Mouse (Mus musculus) frontal cortex, postnatal 36 days (tissue): Measurements from ENCODE around the gene Bex3.
"Not testable (repeated sequence)": the region's sequence is repeated elsewhere in the genome, so short reads cannot be mapped to it uniquely, and the experiment has no call there.

Experiments used
- DNase-seq, 2 experiments: peaks; one replicate each; pipeline ENCODE4 v3.0.0; 2022; ENCODE audit warnings: low spot score in 2 of 2

The Bex3 gene

DNA sequence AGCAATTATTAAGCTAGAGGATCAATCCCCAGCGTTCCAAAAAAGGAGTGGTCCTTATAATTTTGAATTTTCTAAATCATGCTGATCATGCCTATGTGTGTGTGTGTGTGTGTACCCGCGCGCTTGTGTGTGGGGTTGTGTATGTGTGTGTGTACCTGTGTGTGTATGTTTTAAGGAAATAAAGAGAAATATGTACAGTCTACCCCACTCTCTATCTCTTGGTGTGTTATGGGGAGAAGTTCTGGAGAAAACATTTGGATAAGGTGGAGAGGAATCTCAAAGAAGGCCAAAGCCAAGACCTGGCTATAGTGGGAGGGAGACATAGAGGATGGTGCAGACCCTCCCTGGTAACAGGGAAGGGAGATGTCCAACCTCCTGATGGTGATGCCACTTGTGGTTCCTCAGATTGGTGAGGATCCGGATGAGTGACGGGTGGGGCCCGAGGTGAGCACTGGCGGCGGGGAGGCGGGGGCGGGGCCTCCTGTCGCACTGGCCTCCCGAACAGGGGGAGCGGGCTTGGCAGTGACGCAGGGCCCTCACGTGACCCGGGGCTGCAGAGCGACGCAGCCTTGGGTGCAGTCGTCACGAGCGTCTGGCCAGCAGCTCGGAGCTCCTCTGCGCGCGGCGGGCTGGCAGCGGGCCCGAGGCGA is at the start of gene Bex3:
Gene Bex3, plus strand, starts transcription at position 511 of the 650 bp plus-strand sequence.
- peak; percentile 22 to 45 for DNase-seq

DNA sequence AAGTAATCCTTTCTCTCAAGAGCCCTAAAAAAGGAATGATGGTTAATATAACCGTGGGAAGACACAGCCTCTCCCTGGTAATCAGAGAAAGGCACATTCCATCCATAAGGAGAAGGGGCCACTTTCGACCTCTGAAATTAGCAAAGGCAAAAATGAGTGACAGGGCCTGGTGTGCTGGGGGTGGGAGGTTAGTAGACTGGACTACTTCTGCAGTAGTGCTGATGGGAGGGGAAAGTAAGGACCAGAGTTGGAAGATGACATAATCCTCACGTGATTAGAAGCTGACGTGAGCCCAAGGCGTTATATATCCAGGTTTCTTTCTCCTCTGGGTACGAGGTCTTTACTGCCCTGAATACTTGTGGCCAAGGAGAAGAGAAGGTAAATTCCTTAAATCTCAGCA is 46.3 kb upstream of the Bex3 start:
- DNase-seq, result no peak

DNA sequence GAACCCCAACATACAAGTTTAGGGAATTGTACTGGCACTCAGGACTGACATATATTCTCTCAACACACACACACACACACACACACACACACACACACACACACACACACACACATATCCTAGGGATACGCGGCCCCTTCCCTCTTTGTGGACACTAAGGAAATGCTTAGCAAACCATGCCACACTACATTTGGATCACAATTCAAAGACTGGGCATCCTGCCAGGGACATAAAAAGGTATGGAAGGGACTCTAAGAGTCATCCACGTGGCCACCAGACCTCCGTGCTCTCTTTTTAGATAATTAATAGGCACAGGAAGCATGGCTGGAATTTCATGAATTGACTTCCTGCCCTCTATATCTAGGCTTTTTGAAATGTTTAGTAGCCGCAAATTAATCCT is 42.3 kb upstream of the Bex3 start:
- DNase-seq, result no peak

DNA sequence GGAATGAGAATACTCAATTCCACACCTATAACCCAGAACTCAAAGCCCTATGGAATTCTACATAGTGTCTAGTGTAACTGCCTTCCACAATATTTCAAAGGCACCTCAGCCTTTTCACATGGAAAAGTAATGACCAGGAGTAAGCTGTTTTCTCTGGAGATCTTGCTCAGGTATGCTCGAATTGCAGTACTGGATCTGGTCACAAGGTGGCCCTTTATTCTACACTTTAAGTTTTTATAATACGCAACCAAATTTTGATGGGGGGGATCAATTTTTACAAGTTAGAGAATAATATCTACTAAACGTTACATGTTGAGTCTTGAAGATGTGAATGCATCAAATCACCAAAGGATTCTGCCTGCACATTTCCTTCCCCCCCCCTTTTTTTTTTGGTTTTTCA is 31.9 kb upstream of the Bex3 start:
- DNase-seq, result peak; percentile 7 to 48

DNA sequence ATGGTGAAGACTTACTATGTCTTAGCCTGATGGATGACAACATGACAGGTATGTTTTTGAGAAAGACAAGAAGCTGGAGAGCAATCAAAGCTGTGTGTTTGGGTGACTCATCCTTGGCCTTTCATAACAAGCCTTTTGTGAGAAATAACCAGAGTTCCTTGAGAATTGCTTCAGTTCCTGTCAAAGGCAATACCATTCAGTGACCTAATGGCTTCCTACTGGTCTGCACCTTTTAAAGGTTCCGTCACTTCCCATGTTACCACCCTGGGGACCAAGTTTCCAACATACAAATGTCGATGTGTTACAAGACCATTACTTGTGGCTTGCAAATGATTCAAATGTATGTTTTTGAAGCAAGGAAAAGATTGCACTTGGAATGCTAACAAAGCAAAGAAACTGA is 26.9 kb upstream of the Bex3 start:
- DNase-seq, result no peak

DNA sequence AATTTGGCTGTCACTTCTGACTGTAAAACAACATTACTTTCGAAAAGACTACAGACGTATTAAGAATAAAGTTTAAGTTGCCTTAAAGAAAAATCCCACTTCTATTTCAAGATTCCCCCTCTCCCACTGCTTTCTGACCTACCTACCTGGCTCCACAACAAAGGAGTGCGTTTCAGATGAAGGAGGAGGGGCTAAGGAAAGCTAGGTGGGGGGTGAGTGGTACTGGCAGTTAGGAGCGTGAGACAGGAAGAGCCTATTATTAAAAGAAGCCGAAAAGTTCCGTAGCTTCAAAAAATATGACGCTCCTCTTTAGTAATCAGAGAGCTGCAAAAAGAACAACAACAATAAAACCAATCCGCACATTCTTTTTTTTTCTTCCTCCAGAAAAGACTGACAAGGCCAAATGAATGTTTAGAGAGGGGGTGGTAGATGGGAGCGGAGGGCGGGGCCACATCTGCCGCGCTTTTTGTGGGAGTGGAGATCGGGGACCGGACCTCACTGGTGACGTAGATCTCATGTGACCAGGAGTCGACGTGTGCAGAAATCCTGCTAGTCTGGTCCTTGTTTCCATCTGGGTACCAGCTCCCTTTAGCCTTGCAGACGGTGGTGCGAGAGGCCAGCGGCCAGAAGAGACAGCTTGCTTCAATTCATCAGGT is 25.4 kb upstream of the Bex3 start, which contains the start of gene Tceal9:
Gene Tceal9, plus strand, starts transcription at position 506 of the 656 bp plus-strand sequence.
- peak; percentile 51 to 70 for DNase-seq

DNA sequence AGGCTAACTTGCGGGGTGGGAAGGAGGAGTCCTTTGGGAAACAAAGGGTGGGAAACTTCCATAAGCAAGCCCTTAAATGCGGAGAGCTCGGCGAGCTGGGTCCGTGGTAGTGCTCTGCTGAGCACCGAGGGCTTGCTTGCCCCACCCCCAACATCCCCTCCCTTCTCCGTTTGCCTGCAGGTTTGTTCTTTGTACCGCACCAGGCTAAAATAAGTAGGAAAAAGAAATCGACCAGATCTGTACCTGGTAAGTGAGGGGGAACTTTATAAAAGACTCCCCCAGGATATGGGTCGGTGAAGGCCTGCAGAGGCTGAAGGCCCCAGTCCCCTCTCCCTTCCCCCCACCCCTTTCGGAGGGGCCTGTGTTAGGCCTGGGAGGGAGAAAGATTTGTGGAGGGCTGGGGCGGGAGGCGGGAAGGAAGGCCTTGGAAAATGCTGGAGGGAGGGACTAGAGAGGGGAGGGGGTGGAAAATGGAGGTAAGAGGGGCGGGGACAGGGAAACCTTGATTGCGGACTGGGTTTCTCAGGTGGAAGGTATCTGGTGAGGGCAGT is 24.5 kb upstream of the Bex3 start:
- peak in 1 of 2 experiments; percentile 1 for DNase-seq

DNA sequence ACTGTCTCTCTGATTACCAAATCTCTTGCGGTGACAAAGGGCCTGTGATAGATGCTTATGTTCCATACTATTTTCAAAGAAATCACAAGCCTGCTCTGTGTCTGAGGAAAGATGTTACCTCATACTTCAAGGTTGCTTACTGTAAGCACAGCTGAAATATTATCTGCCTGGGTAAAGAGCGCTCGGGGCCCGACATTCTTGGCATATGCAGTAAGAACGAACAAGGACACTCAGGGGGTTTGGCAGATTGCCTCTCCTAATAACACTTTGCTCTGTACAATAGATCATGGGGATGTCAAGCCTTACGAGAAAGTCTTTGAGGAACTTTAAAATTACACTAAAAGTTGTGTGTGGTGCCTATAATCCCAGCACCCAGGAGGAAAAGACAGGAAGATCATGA is 21.2 kb upstream of the Bex3 start:
- no peak for DNase-seq

DNA sequence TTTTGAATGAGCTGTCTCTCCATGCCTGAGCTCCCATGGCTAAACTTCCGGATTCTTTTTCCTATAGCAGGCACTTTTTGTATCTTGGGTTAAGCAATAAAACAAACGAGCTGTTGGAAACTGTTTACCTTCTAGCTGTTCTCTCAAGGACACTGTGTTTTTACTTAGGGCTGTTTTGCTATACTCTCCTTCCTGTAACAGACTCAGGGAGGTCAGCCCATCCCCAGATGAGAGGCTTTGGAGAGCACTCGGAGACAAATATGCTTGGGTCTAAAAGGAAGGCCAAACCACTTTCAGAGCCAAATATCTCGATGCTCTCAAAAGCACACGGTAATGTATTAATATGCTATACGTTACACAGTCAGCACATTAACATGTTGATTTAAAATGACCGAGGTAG is 20.4 kb upstream of the Bex3 start:
- DNase-seq, result no peak

DNA sequence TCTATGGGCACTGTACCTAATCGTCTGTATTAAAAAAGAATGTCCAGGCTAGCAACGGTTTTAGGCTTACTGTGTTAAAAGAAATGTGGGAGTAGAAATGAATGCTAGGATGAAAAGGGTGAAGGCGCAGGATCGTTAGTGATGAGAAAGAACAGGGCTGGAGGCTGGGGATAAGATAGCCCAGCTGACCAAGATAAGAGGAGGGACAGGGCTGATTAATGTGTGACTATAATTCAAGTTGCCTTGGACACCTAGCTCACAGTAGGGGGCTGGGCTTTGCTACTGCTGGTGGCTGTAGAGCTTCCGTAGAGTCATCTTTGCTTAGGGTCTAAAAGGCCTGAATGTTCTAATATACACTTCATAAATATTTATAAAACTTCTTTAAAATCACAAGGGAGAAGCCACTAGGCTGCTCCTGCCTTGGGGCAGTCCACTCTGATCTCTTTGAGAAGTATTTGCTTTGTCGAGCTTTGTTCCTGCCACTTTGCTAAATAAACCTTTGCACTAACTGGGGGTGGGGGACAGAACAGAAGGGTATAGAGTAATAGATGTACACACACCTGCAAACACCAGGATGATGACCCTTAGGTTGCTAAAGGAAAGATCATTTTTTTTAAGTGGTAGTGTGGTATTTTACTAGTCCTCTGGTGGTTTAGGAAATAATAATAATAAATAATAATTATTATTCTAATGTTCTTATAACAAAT is 17.9 kb upstream of the Bex3 start:
- DNase-seq, result no peak

DNA sequence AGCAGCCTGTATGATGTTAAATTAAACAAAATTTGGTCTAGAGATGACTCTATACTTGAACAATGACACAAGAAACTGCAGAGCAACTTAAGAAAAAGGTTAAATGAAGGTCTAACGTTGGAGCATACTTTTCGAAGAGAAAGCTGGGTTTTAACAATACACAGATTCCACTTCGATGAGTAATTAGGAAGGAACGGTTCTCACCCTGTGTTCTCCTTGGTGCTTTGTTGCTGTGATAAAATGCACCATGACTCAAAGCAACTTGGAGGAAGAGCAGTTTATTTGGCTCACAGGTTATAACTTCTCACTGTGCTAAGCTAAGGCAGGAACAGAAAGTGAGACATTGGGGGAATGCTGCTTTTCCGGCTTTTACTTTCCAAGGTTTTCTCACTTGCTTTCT is 2.3 kb upstream of the Bex3 start:
- DNase-seq, result no peak

DNA sequence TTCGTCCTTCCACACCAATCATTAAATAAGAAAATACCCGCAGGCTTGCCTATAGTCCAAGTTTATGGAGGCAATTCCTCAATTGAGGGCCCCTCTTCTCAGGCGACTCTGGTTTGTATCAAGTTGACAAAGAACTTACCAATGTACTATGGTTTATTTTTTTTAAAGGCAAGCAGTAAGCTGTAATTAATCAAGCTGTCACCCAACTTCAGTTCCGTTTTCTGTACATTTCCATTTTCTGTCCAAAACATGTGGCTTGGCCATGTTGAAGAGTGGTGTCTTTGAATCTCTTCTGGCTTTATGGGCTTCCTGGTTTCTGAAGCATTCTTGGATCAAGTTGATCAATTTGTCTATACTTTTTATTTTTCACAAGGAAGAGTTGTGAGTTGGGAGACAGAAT is 1.9 kb upstream of the Bex3 start:
- no peak for DNase-seq

DNA sequence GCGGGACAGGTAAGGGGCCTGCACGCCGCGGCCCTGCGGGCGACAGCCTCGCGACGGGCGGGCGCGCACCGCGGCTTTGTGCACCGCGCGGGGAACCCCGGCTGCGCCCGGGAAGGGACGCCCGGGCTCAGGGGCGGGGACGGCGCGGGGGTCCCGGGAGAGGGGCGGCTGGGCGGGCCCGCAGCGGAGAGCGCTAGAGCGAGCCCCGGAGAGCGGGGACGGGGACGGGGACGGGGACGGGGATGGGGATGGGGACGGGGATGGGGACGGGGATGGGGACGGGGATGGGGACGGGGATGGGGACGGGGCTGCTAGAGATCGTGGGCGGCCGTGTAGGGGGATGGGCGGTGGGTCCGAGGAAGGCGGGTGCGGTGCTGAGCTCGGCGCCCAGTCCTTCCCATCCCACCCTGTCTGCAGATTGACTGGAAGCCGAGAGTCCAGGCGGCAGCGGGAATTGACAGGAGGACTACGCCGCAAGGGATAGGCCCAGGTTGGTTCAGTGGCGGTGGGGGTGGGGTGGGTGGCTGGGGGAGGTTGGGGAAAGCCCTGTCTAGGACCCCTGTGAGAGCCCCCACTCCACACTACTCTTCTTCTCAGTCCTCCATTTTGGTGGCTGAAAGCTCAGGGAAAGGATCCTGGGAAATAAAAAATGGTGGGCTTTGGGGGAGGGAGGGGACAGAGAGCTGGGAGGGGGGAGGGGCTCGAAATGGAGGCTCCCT is 499 bp downstream of the Bex3 start:
- DNase-seq, result not testable (repeated sequence)

DNA sequence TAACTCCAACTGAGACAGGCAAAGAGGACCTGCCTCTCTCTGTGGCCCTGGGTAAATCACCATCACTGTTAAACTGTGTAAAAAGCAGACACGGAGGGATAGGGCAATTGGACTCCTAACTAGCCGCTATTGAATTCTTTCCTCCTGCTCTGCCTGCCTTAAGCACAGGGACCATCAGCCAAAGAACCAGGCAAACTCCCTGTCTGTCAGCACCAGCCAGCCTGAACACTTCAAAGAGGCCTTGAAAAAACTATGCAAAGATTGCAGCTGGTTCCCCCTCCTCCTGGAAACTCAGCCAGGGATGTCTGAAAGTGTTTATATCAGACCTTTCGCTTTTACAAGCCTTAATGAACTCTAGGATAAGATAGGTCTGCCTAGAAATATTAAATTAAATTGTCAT is 4.5 kb downstream of the Bex3 start:
- DNase-seq, result no peak

DNA sequence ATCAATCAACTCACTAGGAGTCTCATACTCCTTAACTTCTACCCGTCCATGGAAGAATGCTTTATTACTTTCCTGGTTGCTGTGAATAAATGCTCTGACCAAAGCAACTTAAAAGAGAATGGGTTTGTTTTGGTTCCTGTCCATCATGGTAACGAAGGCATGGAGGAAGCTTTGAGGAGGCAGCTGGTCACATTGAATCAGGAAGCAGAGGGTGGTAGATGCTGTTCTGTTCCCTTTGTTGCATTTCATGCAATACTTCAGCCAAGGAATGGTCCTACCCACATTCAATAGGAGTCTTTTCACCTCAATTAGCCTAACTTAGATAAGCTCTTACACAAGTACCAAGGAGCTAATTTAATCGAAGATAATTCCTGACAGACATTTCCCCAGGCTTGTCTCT is 5.3 kb downstream of the Bex3 start:
- DNase-seq, result no peak

DNA sequence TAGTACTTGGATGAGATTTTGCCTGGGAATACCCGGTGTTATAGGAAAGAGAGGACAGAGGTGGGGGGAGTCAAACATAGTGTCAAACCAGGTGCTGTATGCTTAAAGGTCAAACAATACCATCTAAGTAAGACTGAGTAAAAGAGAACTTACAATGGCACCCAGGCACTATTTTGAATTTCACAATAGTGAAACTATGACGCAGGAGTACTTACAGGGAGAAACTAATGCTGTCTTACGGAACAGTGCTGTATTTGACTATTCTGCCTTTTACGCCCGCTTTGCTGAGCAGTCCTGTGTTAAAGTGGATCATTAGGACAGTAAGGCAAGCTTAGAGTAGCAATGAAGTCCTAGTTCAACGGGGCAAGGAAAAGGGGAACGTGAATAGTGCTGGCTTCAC is 7.5 kb downstream of the Bex3 start:
- no peak for DNase-seq

DNA sequence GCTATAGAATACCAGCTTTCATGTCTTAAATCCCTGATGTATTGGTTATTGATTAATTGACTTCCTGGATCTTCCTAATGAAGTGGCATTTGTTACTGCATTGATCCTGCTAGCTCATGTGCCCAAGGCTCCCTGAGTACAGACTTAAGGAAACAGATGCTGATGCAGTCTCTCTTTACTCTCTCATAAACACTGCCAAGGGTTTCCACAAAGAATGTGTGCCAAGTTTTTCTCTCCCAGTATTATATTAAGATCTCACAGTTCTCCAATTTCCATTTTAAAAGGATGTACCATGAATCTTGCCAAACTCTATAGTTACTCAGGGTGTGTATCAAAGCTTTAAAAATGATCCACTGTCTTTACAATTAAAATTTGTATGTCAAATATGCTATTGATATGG is 8.3 kb downstream of the Bex3 start:
- DNase-seq, result no peak

DNA sequence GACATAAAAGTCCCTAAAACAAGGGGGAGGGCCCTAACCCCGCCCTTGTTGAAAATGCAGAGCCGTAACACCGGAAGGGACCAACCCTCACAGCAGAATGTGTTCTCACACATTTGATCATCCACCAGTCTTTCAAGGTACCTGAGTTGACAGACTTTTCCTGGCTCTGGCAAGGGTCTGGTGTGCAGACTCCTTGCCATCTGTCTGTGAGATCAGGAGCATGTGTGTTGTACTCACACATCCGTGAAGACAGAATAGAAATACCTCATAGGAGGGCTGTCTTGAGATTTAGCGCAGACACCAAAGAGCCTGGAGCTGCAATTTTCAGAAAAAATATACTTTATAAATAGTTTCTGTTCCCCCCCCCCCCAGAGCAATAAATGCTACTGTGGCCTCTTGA is 9.4 kb downstream of the Bex3 start:
- DNase-seq, result peak in 1 of 2 experiments; percentile 24

DNA sequence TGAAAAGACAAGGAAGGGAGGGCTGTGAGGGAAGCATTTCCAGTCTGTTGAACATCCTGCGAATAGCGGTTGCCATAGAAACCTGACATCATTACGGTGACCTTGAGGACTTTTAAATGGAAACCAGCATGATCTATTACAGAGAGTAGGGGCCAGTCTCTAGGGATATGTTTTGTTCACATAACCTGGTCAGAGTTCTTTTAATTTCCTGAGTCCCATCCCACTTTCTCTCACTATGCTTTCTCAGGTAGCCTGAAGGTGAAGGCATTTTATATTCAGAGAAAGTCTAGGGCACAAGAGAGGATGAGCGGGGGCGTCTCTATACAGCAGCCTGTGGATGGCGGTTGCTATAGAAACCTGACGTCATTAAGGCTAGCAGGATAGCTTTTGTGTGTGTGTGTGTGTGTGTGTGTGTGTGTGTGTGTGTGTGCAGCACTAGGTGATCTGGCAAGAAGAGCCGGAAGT is 20.8 kb downstream of the Bex3 start:
- DNase-seq, result peak in 1 of 2 experiments; percentile 60

DNA sequence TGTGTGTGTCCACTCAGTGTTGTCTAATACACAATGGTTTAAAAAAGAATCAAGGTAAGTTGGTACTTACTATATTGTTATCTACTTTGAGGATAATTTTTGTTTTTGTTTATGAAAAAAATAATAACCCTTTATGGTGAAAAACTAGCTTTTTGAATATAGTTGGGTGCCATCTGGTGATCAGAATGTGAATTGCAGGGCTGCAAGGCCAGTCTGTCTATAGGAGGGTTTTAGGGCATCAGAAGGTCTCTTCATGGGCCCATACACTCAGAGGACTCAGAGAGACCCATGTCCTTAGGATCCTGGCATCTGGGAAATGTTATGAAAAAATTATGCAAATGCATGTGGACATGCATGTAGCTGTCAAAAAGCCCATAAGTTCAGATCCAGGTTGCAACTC is 34.2 kb downstream of the Bex3 start:
- peak in 1 of 2 experiments; percentile 10 for DNase-seq

DNA sequence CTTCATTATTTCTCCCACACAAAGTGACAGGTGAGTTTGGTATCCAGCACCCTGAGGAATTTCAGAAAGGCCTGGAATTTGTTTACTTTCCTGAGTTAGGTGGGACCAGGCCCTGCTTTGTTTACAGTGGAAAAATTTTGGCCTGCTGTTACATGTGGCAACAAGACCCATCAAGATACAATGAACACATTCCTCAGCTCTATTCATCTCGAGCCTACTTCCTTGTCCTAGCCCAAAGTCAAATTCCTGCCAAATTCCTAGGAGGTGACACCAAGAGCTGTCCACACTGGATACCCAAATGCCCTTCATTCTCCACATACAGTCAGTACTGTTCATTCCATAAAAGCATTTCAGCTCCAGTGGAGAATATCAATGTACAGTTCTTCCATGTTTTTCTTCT is 36.1 kb downstream of the Bex3 start:
- no peak for DNase-seq

DNA sequence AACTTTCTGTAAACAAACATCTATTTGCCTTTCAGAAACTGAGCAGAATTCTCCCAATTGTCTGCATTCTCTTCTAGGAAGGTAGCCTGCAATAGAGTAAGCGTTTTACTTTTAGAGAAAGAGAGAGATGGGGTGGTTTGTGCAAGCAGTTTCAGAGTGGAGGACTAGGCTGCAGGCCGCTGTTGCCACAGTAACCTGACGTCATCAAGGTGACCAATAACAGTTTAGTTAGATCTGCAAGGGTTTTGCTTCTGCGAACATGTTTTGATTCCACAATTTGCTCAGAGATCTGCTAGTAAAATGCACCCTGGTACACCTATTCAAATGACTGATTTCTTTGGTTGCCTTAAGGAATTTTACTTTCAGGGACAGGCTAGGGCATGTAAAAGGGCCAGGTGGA is 43.2 kb downstream of the Bex3 start:
- DNase-seq, result peak in 1 of 2 experiments; percentile 13
